Mouse (Mus musculus) forebrain, embryonic 13.5 days (tissue): ENCODE results near the gene Mlkl. TPM values are rescaled to one million over a fixed set of nuclear protein-coding genes. Genes with fewer than 3 reads are reported as not detected.
"Not testable (repeated sequence)": the region's sequence is repeated elsewhere in the genome, so short reads cannot be mapped to it uniquely, and the experiment has no call there.

Source experiments
- ATAC-seq: fragments of 200-750 bp; cut with Nextera tagmentation; 2 replicates; pipeline ENCODE4 v1.8.0; 2017
- H3K27ac ChIP-seq: fragments of 300-500 bp; sonication (generic); 2 replicates; pipeline ENCODE4 v1.5.1; 2015; ENCODE audit warnings: inconsistent platforms, mild to moderate bottlenecking, moderate library complexity
- H3K27me3 ChIP-seq: fragments of 300-500 bp; sonication (generic); 2 replicates; pipeline ENCODE4 v1.6.1; 2015; ENCODE audit warnings: mild to moderate bottlenecking, inconsistent platforms
- H3K36me3 ChIP-seq: fragments of 300-500 bp; sonication (generic); 2 replicates; pipeline ENCODE4 v1.6.1; 2015; ENCODE audit warnings: mild to moderate bottlenecking, inconsistent platforms; ENCODE audit not compliant: poor library complexity, severe bottlenecking
- H3K4me1 ChIP-seq: fragments of 300-500 bp; sonication (generic); 2 replicates; pipeline ENCODE4 v1.6.1; 2015; ENCODE audit warnings: inconsistent platforms
- H3K4me2 ChIP-seq: fragments of 300-500 bp; sonication (generic); 2 replicates; pipeline ENCODE4 v1.6.1; 2015; ENCODE audit warnings: inconsistent platforms, mild to moderate bottlenecking, moderate library complexity
- H3K4me3 ChIP-seq: fragments of 300-500 bp; sonication (generic); 2 replicates; pipeline ENCODE4 v1.5.1; 2015; ENCODE audit warnings: mild to moderate bottlenecking, inconsistent platforms
- H3K9ac ChIP-seq: fragments of 300-500 bp; sonication (generic); 2 replicates; pipeline ENCODE4 v1.6.1; 2015; ENCODE audit warnings: mild to moderate bottlenecking, inconsistent platforms
- H3K9me3 ChIP-seq: fragments of 300-500 bp; sonication (generic); replicated peaks from 2 replicates; pipeline ENCODE4 v1.6.1; 2016; ENCODE audit warnings: inconsistent platforms
- WGBS: fragments of 180-500 bp; shearing (Covaris S2); methylation state at CpG from one replicate; pipeline ENCODE4 v1.1.7; 2015; 5-methylcytosine and 5-hydroxymethylcytosine counted together
- polyA plus RNA-seq: library from polyadenylated mRNA; unstranded; fragments of >200 nt; fragmentation: Nextera tagmentation; extraction: Ambion mirVana; gene quantifications from 2 replicates; pipeline ENCODE4 v1.2.1, GENCODE M21; 2015

The Mlkl gene
- polyA plus RNA-seq, 1 experiment from 2014 or later = 0.53 TPM

DNA sequence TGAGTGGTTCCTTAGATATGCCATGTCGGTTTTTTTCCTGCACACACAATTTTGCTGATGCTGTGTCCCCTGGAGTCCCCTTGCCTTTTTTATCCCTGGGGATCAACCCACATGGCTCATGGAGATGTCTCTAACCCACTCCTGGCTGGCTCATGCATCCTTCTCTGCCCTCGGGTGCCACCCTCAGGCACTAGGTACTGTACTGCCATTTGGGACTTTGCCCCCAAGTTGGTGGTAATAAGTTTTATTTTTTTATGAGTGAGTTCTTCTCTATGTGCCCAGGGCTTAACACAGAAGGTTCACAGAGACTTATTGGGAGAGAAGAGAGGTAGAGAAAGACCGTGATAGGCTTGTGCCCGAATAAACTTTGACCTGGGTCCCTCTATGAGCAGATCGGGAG is 14.3 kb upstream of the Mlkl start:
- Histone ChIP-seq H3K27me3 (no peaks in the 10 kb centered on the region), H3K9ac (no peak overlapping the region), H3K27ac (no peak overlapping the region), H3K36me3 (no peaks in the 10 kb centered on the region), H3K4me2 (no peak overlapping the region), H3K4me3 (no peak overlapping the region), H3K4me1 (no peaks in the 10 kb centered on the region), H3K9me3 (no peaks in the 10 kb centered on the region)
- ATAC-seq = no peak
- WGBS = 89% methylated on average over 5 of the region's 5 CpGs

DNA sequence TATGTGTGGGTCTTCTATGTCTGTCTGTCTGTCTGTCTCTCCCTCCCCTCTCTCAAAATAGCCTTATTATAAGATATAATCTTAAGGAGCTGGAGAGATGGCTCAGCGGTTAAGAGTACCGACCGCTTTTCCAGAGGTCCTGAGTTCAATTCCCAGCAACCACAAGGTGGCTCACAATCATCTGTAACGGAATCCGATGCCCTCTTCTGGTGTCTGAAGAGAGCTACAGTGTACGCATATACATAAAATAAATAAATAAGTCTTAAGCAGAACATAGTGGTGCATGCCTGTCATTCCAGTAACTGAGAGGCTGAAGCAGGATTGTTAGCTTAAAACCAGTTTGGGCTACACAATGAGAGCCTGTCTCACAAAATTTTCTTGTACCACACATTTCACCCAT is 12.6 kb upstream of the Mlkl start:
- Histone ChIP-seq H3K27me3 (no peaks in the 10 kb centered on the region), H3K9me3 (no peaks in the 10 kb centered on the region), H3K4me1 (no peaks in the 10 kb centered on the region), H3K4me3 (no peak overlapping the region), H3K36me3 (no peaks in the 10 kb centered on the region), H3K9ac (no peak overlapping the region), H3K27ac (no peak overlapping the region), H3K4me2 (no peak overlapping the region)
- no peak for ATAC-seq
- WGBS = 85% methylated on average over 6 of the region's 6 CpGs

DNA sequence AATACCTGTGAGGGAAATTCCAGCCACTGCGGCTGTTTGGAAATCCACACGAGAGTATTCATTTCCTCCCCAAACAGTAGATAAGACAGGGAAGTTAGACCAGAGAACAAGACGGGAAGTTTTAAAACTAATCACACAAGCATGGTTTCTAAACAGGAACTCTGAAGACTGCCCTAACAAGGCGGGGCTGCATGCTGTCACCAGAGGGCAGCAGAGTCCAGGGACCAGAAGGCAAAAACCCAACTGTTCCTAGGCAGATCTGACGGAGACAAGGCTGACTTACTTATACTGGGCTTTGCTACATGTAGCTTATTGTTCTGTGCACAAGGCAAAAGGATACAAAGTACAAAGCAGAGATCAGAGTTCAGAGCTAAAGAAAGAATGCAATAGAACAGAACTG is 5.2 kb upstream of the Mlkl start:
- ATAC-seq = no peak; the same call in 1 of the 2 replicates
- no peak overlapping the region for H3K4me3 ChIP-seq
- no peak overlapping the region for H3K9ac ChIP-seq
- no peaks in the 10 kb centered on the region for H3K36me3 ChIP-seq
- WGBS = 15% methylated on average over 5 of the region's 5 CpGs
- H3K4me2 ChIP-seq = no peak overlapping the region
- H3K4me1 ChIP-seq = peaks cover 2% of the 10 kb centered on the region; the same call in 1 of the 2 replicates
- H3K27me3 ChIP-seq = peaks cover 23% of the 10 kb centered on the region
- H3K27ac ChIP-seq = no peak overlapping the region
- H3K9me3 ChIP-seq = no peaks in the 10 kb centered on the region

DNA sequence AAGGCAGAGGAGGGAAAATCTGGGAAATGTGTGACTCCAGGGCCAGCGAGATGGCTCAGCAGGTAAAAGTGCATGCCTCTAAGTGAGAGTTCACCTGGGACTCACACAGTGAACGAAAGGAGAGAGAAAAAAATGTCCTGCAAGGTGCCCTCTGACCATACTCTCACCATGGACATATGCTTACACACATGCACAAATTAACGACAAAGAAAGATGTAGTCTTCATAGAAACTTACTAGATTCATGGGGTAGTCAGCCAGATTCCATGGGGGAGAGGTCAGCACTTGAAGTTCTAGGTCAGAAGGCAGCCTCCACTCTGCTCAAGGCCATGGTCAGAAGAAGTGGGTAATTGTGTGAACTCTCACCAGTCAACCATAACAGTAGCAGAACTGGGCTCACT is 2.2 kb upstream of the Mlkl start:
- Histone ChIP-seq H3K4me2 (no peak overlapping the region), H3K9ac (no peak overlapping the region), H3K9me3 (no peaks in the 10 kb centered on the region), H3K4me1 (peaks cover 10% of the 10 kb centered on the region), H3K27ac (no peak overlapping the region), H3K36me3 (no peaks in the 10 kb centered on the region), H3K4me3 (no peak overlapping the region), H3K27me3 (peaks cover 42% of the 10 kb centered on the region)
- ATAC-seq = no peak
- 74% methylated on average over 3 of the region's 3 CpGs for WGBS

DNA sequence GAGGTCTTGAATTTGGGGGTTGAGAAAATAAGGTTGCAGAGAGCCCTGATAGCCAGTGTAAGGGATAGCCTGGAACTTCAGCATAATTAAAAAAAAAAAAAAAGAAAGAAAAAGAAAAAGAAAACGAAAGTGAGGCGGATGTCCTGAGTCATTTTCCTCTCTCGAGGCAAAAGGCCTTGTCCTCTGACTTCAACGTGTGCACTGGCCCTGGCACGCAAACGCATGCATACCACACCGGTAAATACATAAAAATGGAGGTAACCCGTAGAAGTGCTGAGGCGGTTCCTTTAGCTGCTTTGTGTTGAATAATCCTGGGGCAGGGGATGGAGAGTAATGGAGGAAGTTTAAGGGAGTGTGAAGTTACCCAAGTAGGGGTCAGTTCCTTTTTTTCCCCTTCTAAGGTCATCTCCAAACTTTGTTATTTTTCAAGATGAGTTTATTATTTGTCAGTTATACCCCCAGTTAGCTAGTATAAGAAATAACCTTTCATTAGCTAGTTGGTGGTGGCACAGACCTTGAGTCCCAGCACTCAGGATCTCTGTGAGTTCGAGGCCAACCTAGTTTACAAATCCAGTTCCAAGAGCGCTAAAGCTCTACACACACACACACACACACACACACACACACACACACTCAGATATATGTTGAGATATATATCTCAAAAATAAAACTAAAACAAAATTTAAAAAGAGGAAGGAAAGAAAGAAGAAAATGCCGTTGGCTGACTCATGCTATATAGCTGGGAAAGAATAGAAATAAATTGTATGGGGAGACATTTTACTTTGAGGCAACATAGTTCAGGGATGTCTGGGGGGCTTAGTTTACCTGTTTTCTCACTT is 612 bp upstream of the Mlkl start:
- H3K9me3 ChIP-seq = no peaks in the 10 kb centered on the region
- H3K4me2 ChIP-seq = peak overlapping the region; percentile 78
- H3K27ac ChIP-seq = no peak overlapping the region
- peak overlapping the region; percentile 45 for H3K4me3 ChIP-seq
- H3K4me1 ChIP-seq = peaks cover 10% of the 10 kb centered on the region
- peak overlapping the region; percentile 51; the same call in 1 of the 2 replicates for H3K9ac ChIP-seq
- no peaks in the 10 kb centered on the region for H3K36me3 ChIP-seq
- H3K27me3 ChIP-seq = peaks cover 42% of the 10 kb centered on the region
- ATAC-seq = no peak
- WGBS = 54% methylated on average over 12 of the region's 12 CpGs

DNA sequence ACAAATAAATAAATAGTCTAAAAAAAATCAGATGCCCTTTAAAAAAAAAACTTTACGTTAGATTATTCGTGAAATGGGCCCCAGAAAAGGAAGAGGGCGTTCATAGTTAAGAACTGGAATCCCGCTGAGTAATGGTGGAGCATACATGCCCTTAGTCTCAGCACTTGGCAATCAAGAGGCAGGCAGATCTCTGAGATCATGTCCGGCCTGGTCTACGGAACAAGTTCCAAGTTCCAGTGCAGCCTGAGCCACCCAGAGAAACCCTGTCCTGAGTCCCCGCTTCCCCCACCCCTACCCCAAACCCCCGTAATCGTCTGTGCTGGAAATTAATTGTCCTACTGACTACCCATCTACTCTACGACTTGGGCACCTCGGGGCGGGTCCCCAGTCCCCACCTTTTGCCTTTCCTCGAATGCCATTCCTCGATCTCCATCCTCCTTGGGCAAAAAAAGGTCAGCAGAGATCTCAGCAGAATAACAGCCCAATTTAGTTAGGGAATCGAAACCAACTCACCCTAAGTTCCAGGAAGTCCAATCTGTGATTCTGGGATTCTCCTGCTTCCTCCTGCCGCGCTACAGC is 577 bp downstream of the Mlkl start:
- no peaks in the 10 kb centered on the region for H3K36me3 ChIP-seq
- no peak overlapping the region for H3K27ac ChIP-seq
- peak overlapping the region; percentile 45 for H3K4me3 ChIP-seq
- 32% methylated on average over 17 of the region's 17 CpGs for WGBS
- peak overlapping the region; percentile 51 for H3K9ac ChIP-seq
- peaks cover 42% of the 10 kb centered on the region for H3K27me3 ChIP-seq
- no peak for ATAC-seq
- no peaks in the 10 kb centered on the region for H3K9me3 ChIP-seq
- H3K4me2 ChIP-seq = peak overlapping the region; percentile 78
- H3K4me1 ChIP-seq = peaks cover 10% of the 10 kb centered on the region

DNA sequence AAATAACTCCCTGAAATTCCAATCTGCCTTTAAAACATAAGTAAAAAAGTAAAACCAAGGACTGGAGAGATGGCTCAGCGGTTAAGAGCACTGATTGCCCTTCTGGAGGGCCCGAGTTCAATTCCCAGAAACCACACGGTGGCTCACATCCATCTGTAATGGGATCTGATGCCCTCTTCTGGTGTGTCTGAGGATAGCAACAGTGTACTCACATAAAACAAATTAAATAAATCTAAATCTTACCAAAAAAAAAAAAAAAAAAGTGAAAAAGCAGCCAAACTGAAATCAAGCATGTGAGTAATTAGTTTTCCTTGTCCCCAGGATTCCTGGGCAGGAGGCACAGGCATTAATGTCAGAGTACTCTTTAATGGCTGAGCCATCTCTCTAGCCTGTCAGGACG is 1.3 kb downstream of the Mlkl start:
- no peak overlapping the region for H3K9ac ChIP-seq
- no peak overlapping the region for H3K4me2 ChIP-seq
- H3K36me3 ChIP-seq = no peaks in the 10 kb centered on the region
- no peaks in the 10 kb centered on the region for H3K9me3 ChIP-seq
- 81% methylated on average over 4 of the region's 4 CpGs for WGBS
- peaks cover 40% of the 10 kb centered on the region for H3K27me3 ChIP-seq
- H3K4me1 ChIP-seq = peaks cover 10% of the 10 kb centered on the region
- no peak overlapping the region for H3K27ac ChIP-seq
- no peak overlapping the region for H3K4me3 ChIP-seq
- ATAC-seq = no peak

DNA sequence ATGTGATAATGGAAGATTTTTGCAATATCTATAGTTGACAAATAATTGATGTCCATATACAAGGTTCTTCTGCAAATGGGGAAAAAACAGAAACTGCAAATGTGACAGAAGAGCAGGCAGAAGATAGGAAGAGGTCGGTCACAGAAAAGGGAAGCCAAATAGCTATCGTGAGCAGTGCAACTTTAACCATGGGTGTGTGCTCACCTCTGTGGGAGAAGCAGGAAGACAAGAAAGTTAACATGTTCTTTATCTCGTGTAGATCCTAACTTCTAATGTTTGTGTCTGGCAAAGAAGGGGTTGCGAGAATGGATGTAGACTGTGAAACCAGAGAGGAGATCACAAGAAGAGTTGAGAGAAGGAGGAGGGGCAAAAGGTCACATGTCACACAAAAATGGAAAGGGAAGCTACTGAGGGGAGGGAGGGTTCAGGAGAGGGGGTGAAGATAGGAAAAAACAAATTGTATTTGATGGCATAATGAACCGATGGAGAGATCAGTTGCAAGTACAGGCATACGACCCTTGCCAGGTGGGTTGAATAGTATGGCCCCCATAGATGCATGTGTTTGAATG is 12.7 kb downstream of the Mlkl start:
- Histone ChIP-seq H3K4me2 (no peak overlapping the region), H3K4me3 (no peak overlapping the region), H3K9ac (no peak overlapping the region), H3K27ac (no peak overlapping the region), H3K36me3 (no peaks in the 10 kb centered on the region), H3K27me3 (no peaks in the 10 kb centered on the region), H3K4me1 (no peaks in the 10 kb centered on the region), H3K9me3 (no peaks in the 10 kb centered on the region)
- ATAC-seq = no peak
- WGBS = 88% methylated on average over 6 of the region's 6 CpGs

DNA sequence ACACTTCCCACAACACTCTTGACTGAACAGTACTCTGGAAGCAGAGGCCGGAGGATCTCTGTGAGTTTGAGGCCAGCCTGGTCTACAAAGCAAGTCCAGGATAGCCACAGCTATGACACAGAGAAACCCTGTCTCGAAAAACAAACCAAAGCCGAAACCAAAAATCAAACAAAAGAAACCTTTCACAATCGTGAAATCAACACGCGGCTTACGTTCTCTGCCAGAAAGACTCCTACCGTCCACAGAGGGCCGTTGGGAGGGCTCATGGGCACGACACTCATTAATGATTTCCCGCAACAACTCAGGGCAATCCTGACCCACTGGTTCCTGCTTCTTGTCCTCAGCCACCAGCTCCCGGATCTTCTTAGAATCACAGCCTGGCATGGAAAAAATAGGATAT is 23.2 kb downstream of the Mlkl start:
- H3K36me3 ChIP-seq = no peaks in the 10 kb centered on the region
- no peak overlapping the region for H3K4me3 ChIP-seq
- no peak overlapping the region for H3K9ac ChIP-seq
- no peak overlapping the region for H3K27ac ChIP-seq
- H3K27me3 ChIP-seq = no peaks in the 10 kb centered on the region
- no peaks in the 10 kb centered on the region for H3K9me3 ChIP-seq
- no peaks in the 10 kb centered on the region for H3K4me1 ChIP-seq
- H3K4me2 ChIP-seq = no peak overlapping the region
- WGBS = 88% methylated on average over 12 of the region's 12 CpGs
- no peak for ATAC-seq

DNA sequence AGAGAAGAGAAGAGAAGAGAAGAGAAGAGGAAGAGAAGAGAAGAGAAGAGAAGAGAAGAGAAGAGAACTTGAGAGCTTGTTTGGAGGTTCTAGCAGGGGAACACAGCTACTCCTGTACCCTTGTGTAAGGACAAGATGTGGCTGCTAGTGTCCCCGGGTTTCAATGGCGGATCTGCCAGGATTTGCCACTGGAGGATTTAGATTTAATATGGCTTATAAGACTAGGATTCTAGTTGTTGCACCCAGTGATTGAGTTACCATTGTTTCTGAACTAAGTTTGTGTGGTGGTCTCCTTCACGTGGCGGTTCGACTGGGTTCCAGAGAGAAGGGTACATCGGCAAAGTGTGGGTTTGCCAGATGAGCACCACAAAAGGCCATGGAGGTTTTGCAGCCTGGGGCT is 24.0 kb downstream of the Mlkl start:
- H3K27ac ChIP-seq, ATAC-seq, H3K4me2 ChIP-seq, H3K4me3 ChIP-seq, H3K27me3 ChIP-seq, H3K4me1 ChIP-seq, H3K9me3 ChIP-seq, H3K9ac ChIP-seq, H3K36me3 ChIP-seq: not testable (repeated sequence)
- 95% methylated on average over 6 of the region's 6 CpGs for WGBS

DNA sequence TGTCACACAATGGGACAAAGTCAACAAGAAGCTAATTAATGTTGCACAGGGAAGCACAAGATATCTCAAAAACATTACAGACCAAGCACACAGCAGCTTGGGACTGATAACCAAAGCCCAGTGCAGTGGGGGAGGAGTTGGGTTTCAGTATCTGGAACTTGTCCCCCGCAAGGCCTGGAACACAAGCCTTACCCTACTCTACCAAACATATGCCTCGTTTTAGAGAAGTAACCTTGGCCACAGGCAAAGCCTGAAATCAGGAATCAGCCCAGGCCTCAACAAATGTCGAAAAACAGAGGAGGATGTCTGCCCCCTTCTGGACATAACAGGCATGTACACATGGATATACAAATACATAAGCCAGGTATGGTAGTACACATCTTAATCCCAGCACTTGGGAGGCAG is 25.2 kb downstream of the Mlkl start:
- no peak overlapping the region for H3K4me2 ChIP-seq
- no peak for ATAC-seq
- no peak overlapping the region for H3K27ac ChIP-seq
- H3K36me3 ChIP-seq = no peaks in the 10 kb centered on the region
- no peak overlapping the region for H3K9ac ChIP-seq
- H3K27me3 ChIP-seq = no peaks in the 10 kb centered on the region
- no peaks in the 10 kb centered on the region for H3K9me3 ChIP-seq
- 80% methylated on average over 3 of the region's 3 CpGs for WGBS
- no peaks in the 10 kb centered on the region for H3K4me1 ChIP-seq
- H3K4me3 ChIP-seq = no peak overlapping the region

DNA sequence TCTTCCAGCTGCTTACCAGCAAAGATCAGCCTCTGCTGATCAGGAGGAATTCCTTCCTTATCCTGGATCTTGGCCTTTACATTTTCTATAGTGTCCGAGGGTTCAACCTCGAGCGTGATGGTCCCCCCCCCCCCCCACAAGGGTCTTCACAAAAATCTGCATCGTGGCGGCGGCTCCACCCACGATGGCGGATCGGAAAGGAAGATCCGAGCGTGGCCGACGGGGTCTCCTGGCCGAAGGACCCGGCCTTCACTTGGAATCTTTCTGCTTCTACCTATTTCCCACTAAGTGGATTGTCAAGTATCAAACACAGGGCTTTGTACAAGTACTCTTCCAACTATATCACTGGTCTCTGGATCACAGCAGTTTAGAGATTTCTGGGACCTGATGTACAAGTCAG is 28.0 kb downstream of the Mlkl start:
- not testable (repeated sequence) for H3K27ac ChIP-seq, H3K4me3 ChIP-seq, ATAC-seq, H3K9ac ChIP-seq, H3K27me3 ChIP-seq, H3K9me3 ChIP-seq, H3K4me2 ChIP-seq, H3K4me1 ChIP-seq, H3K36me3 ChIP-seq
- 95% methylated on average over 12 of the region's 15 CpGs for WGBS
